Mouse (Mus musculus) forebrain, embryonic 15.5 days (tissue): ENCODE measurements around the gene Tec. TPM values are rescaled to one million over a fixed set of nuclear protein-coding genes. Genes with fewer than 3 reads are reported as not detected.

Experiments used
- ATAC-seq: fragments of 200-750 bp; cut with Nextera tagmentation; replicated peaks from 2 replicates; pipeline ENCODE4 v1.8.0; 2017; ENCODE audit warnings: mild to moderate bottlenecking, moderate TSS enrichment, moderate library complexity
- H3K27ac ChIP-seq: fragments of 300-500 bp; sonication (generic); replicated peaks from 2 replicates; pipeline ENCODE4 v1.5.1; 2015; ENCODE audit warnings: mild to moderate bottlenecking, inconsistent platforms
- H3K27me3 ChIP-seq: fragments of 300-500 bp; sonication (generic); 2 replicates; pipeline ENCODE4 v1.6.1; 2015; ENCODE audit warnings: inconsistent platforms
- H3K36me3 ChIP-seq: fragments of 300-500 bp; sonication (generic); 2 replicates; pipeline ENCODE4 v1.6.1; 2015; ENCODE audit warnings: mild to moderate bottlenecking, inconsistent platforms
- H3K4me1 ChIP-seq: fragments of 300-500 bp; sonication (generic); 2 replicates; pipeline ENCODE4 v1.6.1; 2015; ENCODE audit warnings: inconsistent platforms
- H3K4me2 ChIP-seq: fragments of 300-500 bp; sonication (generic); replicated peaks from 2 replicates; pipeline ENCODE4 v1.6.1; 2015; ENCODE audit warnings: mild to moderate bottlenecking, inconsistent platforms
- H3K4me3 ChIP-seq: fragments of 300-500 bp; sonication (generic); 2 replicates; pipeline ENCODE4 v1.5.1; 2015; ENCODE audit warnings: mild to moderate bottlenecking, inconsistent platforms
- H3K9ac ChIP-seq: fragments of 300-500 bp; sonication (generic); replicated peaks from 2 replicates; pipeline ENCODE4 v1.6.1; 2015; ENCODE audit warnings: mild to moderate bottlenecking, inconsistent platforms
- H3K9me3 ChIP-seq: fragments of 300-500 bp; sonication (generic); 2 replicates; pipeline ENCODE4 v1.6.1; 2016; ENCODE audit warnings: inconsistent platforms
- WGBS: fragments of 180-500 bp; shearing (Covaris S2); methylation state at CpG from one replicate; pipeline ENCODE4 v1.1.7; 2015; ENCODE audit warnings: mixed read lengths; 5-methylcytosine and 5-hydroxymethylcytosine counted together
- polyA plus RNA-seq: library from polyadenylated mRNA; unstranded; fragments of >200 nt; fragmentation: Nextera tagmentation; extraction: Ambion mirVana; gene quantifications from 2 replicates; pipeline ENCODE4 v1.2.1, GENCODE M21; 2015

Gene Tec
- polyA plus RNA-seq, 1 experiment from 2014 or later: 3.5 TPM

- Histone ChIP-seq H3K4me3 (no peak overlapping the region), H3K36me3 (no peaks in the 10 kb centered on the region), H3K27me3 (no peaks in the 10 kb centered on the region), H3K4me2 (no peak overlapping the region), H3K9ac (no peak overlapping the region), H3K9me3 (no peaks in the 10 kb centered on the region), H3K27ac (no peak overlapping the region), H3K4me1 (peaks cover 6% of the 10 kb centered on the region; the same call in 1 of the 2 replicates)
- ATAC-seq: no peak
- WGBS: 74% methylated on average over 6 of the region's 6 CpGs
These were observed 19.3 kb downstream of the Tec start for GRCm38 (mm10) chr5:72848889-72849435.

- WGBS: 61% methylated on average over 1 of the region's 4 CpGs
- Histone ChIP-seq H3K27ac (no peak overlapping the region), H3K9ac (no peak overlapping the region)
These were observed 21.6 kb downstream of the Tec start for GRCm38 (mm10) chr5:72846712-72847111.

GRCm38 (mm10) chr5:72845928-72846630, 22.2 kb downstream of the Tec start:
- WGBS: 53% methylated on average over 9 of the region's 9 CpGs
- Histone ChIP-seq H3K9ac (no peak overlapping the region), H3K4me2 (no peak overlapping the region), H3K27me3 (no peaks in the 10 kb centered on the region), H3K9me3 (no peaks in the 10 kb centered on the region), H3K36me3 (no peaks in the 10 kb centered on the region), H3K4me1 (peaks cover 6% of the 10 kb centered on the region; the same call in 1 of the 2 replicates), H3K27ac (peak overlapping the region; percentile 36; the same call in 1 of the 2 replicates), H3K4me3 (no peak overlapping the region)
- peak; percentile 92 for ATAC-seq

More at GRCm38 (mm10) chr5:72846712-72847111, 21.6 kb downstream of the Tec start:
- Histone ChIP-seq H3K27me3 (no peaks in the 10 kb centered on the region), H3K4me3 (no peak overlapping the region), H3K9me3 (no peaks in the 10 kb centered on the region), H3K4me1 (peaks cover 6% of the 10 kb centered on the region; the same call in 1 of the 2 replicates), H3K36me3 (no peaks in the 10 kb centered on the region), H3K4me2 (no peak overlapping the region)
- ATAC-seq: no peak

- Histone ChIP-seq H3K9ac (no peak overlapping the region), H3K4me1 (peaks cover 6% of the 10 kb centered on the region; the same call in 1 of the 2 replicates), H3K27ac (no peak overlapping the region), H3K36me3 (no peaks in the 10 kb centered on the region), H3K27me3 (no peaks in the 10 kb centered on the region), H3K4me3 (no peak overlapping the region), H3K9me3 (no peaks in the 10 kb centered on the region), H3K4me2 (no peak overlapping the region)
- 81% methylated on average over 7 of the region's 7 CpGs for WGBS
- ATAC-seq: no peak
These were observed 23.3 kb downstream of the Tec start for GRCm38 (mm10) chr5:72844776-72845495.

- Histone ChIP-seq H3K9ac (no peak overlapping the region), H3K4me1 (peaks cover 6% of the 10 kb centered on the region; the same call in 1 of the 2 replicates), H3K36me3 (no peaks in the 10 kb centered on the region), H3K27ac (no peak overlapping the region), H3K4me2 (no peak overlapping the region), H3K4me3 (no peak overlapping the region), H3K9me3 (no peaks in the 10 kb centered on the region), H3K27me3 (no peaks in the 10 kb centered on the region)
- ATAC-seq: no peak
- WGBS: 53% methylated on average over 2 of the region's 2 CpGs
These were observed 24.0 kb downstream of the Tec start for GRCm38 (mm10) chr5:72844294-72844693.

GRCm38 (mm10) chr5:72839655-72840054, 28.6 kb downstream of the Tec start:
- no peaks in the 10 kb centered on the region for H3K4me1 ChIP-seq
- H3K4me2 ChIP-seq: no peak overlapping the region
- no peaks in the 10 kb centered on the region for H3K9me3 ChIP-seq
- no peaks in the 10 kb centered on the region for H3K27me3 ChIP-seq
- H3K4me3 ChIP-seq: no peak overlapping the region
- ATAC-seq: no peak
- no peak overlapping the region for H3K27ac ChIP-seq
- 87% methylated on average over 3 of the region's 3 CpGs for WGBS
- no peak overlapping the region for H3K9ac ChIP-seq
- no peaks in the 10 kb centered on the region for H3K36me3 ChIP-seq

GRCm38 (mm10) chr5:72838976-72839375, 29.3 kb downstream of the Tec start:
- Histone ChIP-seq H3K4me1 (no peaks in the 10 kb centered on the region), H3K4me3 (no peak overlapping the region), H3K4me2 (no peak overlapping the region), H3K36me3 (no peaks in the 10 kb centered on the region), H3K27me3 (no peaks in the 10 kb centered on the region), H3K9me3 (no peaks in the 10 kb centered on the region), H3K9ac (no peak overlapping the region), H3K27ac (no peak overlapping the region)
- no peak for ATAC-seq
- WGBS: 52% methylated on average over 2 of the region's 2 CpGs

- Histone ChIP-seq H3K36me3 (no peaks in the 10 kb centered on the region), H3K27ac (no peak overlapping the region), H3K4me3 (no peak overlapping the region), H3K27me3 (no peaks in the 10 kb centered on the region), H3K4me1 (no peaks in the 10 kb centered on the region), H3K4me2 (no peak overlapping the region), H3K9ac (no peak overlapping the region), H3K9me3 (no peaks in the 10 kb centered on the region)
- 92% methylated on average over 3 of the region's 3 CpGs for WGBS
- ATAC-seq: no peak
These were observed 32.6 kb downstream of the Tec start for GRCm38 (mm10) chr5:72835656-72836055.

GRCm38 (mm10) chr5:72832904-72833765, 35.1 kb downstream of the Tec start:
- no peak for ATAC-seq
- Histone ChIP-seq H3K9me3 (no peaks in the 10 kb centered on the region), H3K36me3 (no peaks in the 10 kb centered on the region), H3K4me3 (no peak overlapping the region), H3K27me3 (no peaks in the 10 kb centered on the region), H3K27ac (no peak overlapping the region), H3K4me2 (no peak overlapping the region), H3K4me1 (no peaks in the 10 kb centered on the region), H3K9ac (no peak overlapping the region)
- 72% methylated on average over 15 of the region's 15 CpGs for WGBS

GRCm38 (mm10) chr5:72832191-72832590, 36.1 kb downstream of the Tec start:
- WGBS: 97% methylated on average over 7 of the region's 7 CpGs
- H3K4me2 ChIP-seq: no peak overlapping the region
- H3K4me1 ChIP-seq: no peaks in the 10 kb centered on the region
- H3K36me3 ChIP-seq: no peaks in the 10 kb centered on the region
- H3K9me3 ChIP-seq: no peaks in the 10 kb centered on the region
- H3K27me3 ChIP-seq: no peaks in the 10 kb centered on the region
- no peak for ATAC-seq
- H3K4me3 ChIP-seq: no peak overlapping the region
- no peak overlapping the region for H3K27ac ChIP-seq
- no peak overlapping the region for H3K9ac ChIP-seq

GRCm38 (mm10) chr5:72830988-72831610, 37.2 kb downstream of the Tec start:
- WGBS: 93% methylated on average over 5 of the region's 5 CpGs
- Histone ChIP-seq H3K4me2 (no peak overlapping the region), H3K27me3 (no peaks in the 10 kb centered on the region), H3K27ac (no peak overlapping the region), H3K9me3 (no peaks in the 10 kb centered on the region), H3K4me1 (no peaks in the 10 kb centered on the region), H3K36me3 (no peaks in the 10 kb centered on the region), H3K9ac (no peak overlapping the region), H3K4me3 (no peak overlapping the region)
- ATAC-seq: no peak
